Mouse (Mus musculus): ENCODE data around the gene Abcb8.

- peak; percentile 79 for TF ChIP-seq POLR2A (IDR thresholded peaks at IDR 0.05; ENCODE audit: insufficient read depth, low read depth, low read length)
- TF ChIP-seq CTCF (IDR thresholded peaks at IDR 0.05; ENCODE audit: insufficient read depth, low read depth, low read length): no peak
Measured at GRCm38 (mm10) chr5:24451264-24452029, 58.0 kb downstream of the Abcb8 start.

Measured in olfactory bulb, adult 2 months (tissue).